Comparison of ENCODE assay signal across 9 mouse cellular contexts in the genomic region with DNA sequence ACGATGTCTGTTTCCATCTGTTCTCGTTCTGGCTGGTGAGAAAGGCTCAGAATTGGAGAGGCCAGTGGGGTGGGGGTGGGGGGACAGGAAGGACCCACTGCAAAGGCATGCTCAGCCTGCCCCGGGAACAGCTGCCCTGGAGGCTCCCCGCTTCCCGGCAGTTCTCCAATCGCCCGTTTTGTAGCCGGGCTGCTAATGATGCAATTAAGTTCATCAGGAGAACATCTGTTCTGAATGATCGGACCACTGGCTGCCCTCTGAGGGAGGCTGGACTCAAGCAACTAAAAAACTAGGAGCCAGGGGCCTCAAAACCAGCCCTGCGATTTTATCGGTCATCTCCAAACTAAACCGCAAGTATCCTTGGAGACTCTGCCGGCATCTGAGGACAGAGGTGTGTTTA. TPM values are rescaled to one million over a fixed set of nuclear protein-coding genes. Genes with fewer than 3 reads are reported as not detected.
DNase-seq lines count a peak whose midpoint lies in the region; ATAC-seq and TF ChIP-seq lines count a peak whose summit lies in the region.
"Had no signal": no experiment of that assay in that cellular context is flagged by ENCODE, and none has a peak within 500 bp of the region (broad histone marks: within the 10 kb centered on the region; RNA-seq: fewer than 3 reads in every experiment).

No protein-coding gene starts in this region.

- peaks cover 16% of the 10 kb centered on the region for H3K4me1 ChIP-seq in lung, embryonic 16.5 days (replicated peaks; ENCODE audit: control insufficient read depth, insufficient read depth, low read length)
- peaks cover 71% of the 10 kb centered on the region for H3K4me1 ChIP-seq in limb, embryonic 12.5 days (replicated peaks)
- H3K4me1 ChIP-seq in stomach, postnatal 0 days (replicated peaks; ENCODE audit: control insufficient read depth, insufficient read depth) = peaks cover 2% of the 10 kb centered on the region; the same call in 1 of the 2 replicates

- DNase-seq in lung, adult 18-20 months = no peak
- DNase-seq in gastrocnemius, postnatal 25 days = peak; percentile 61
- no peak for DNase-seq in stomach, postnatal 0 days (ENCODE audit: low spot score)
- DNase-seq in cerebellum, adult 9-11 months = no peak
- DNase-seq in right cerebral cortex, postnatal 10 days (ENCODE audit: low spot score in 2 of 2) = no peak
- DNase-seq in urinary bladder, postnatal 14 days (ENCODE audit: low spot score) = no peak
- DNase-seq: layer of hippocampus, adult 9-11 months had no signal

- H3K4me3 ChIP-seq in lung, embryonic 16.5 days (ENCODE audit: low read length) = no peak overlapping the region
- 0 out of 2 replicates have a peak overlapping the region, but pooled peaks have one; percentile 2 for H3K4me3 ChIP-seq in limb, embryonic 12.5 days (replicated peaks)
- no peak overlapping the region for H3K4me3 ChIP-seq in stomach, postnatal 0 days (ENCODE audit: low read depth, low read length)

- 23% methylated on average over 13 of the region's 13 CpGs for WGBS in lung, embryonic 16.5 days
- WGBS in limb, embryonic 12.5 days = 2% methylated on average over 13 of the region's 13 CpGs
- 45% methylated on average over 13 of the region's 13 CpGs for WGBS in stomach, postnatal 0 days

- TF ChIP-seq CTCF in stomach, postnatal 0 days (IDR thresholded peaks at IDR 0.05; ENCODE audit: low read depth) = no peak

- TF ChIP-seq EP300 in stomach, postnatal 0 days (optimal IDR thresholded peaks at IDR 0.05) = no peak

- 0 out of 2 replicates have a peak overlapping the region, but pooled peaks have one; percentile 33 for H3K4me2 ChIP-seq in lung, embryonic 16.5 days (ENCODE audit: low read depth, low read length)
- H3K4me2 ChIP-seq in limb, embryonic 12.5 days = peak overlapping the region; percentile 51
- H3K4me2 ChIP-seq in stomach, postnatal 0 days (replicated peaks; ENCODE audit: low read depth) = 0 out of 2 replicates have a peak overlapping the region, but pooled peaks have one; percentile 8

- no peak overlapping the region for H3K27ac ChIP-seq in lung, embryonic 16.5 days (ENCODE audit: low read length)
- H3K27ac ChIP-seq in limb, embryonic 12.5 days = peak overlapping the region; percentile 66; the same call in 1 of the 2 replicates
- no peak overlapping the region for H3K27ac ChIP-seq in stomach, postnatal 0 days (replicated peaks)

- H3K9me3 ChIP-seq in lung, embryonic 16.5 days (ENCODE audit: control insufficient read depth, low read length) = no peaks in the 10 kb centered on the region
- no peaks in the 10 kb centered on the region for H3K9me3 ChIP-seq in limb, embryonic 12.5 days
- H3K9me3 ChIP-seq in stomach, postnatal 0 days (ENCODE audit: control insufficient read depth, low read length) = no peaks in the 10 kb centered on the region

- no peak overlapping the region for H3K9ac ChIP-seq in lung, embryonic 16.5 days (ENCODE audit: low read length)
- 0 out of 2 replicates have a peak overlapping the region, but pooled peaks have one; percentile 24 for H3K9ac ChIP-seq in limb, embryonic 12.5 days (replicated peaks)
- no peak overlapping the region for H3K9ac ChIP-seq in stomach, postnatal 0 days (ENCODE audit: low read length)

- no peaks in the 10 kb centered on the region for H3K36me3 ChIP-seq in lung, embryonic 16.5 days (ENCODE audit: control insufficient read depth, insufficient read depth, low read length)
- no peaks in the 10 kb centered on the region for H3K36me3 ChIP-seq in limb, embryonic 12.5 days
- no peaks in the 10 kb centered on the region for H3K36me3 ChIP-seq in stomach, postnatal 0 days (ENCODE audit: control insufficient read depth, insufficient read depth, low read length)

- H3K27me3 ChIP-seq in lung, embryonic 16.5 days (ENCODE audit: control insufficient read depth, insufficient read depth, low read depth, low read length) = no peaks in the 10 kb centered on the region
- peaks cover 13% of the 10 kb centered on the region; the same call in 1 of the 2 replicates for H3K27me3 ChIP-seq in limb, embryonic 12.5 days
- no peaks in the 10 kb centered on the region for H3K27me3 ChIP-seq in stomach, postnatal 0 days (ENCODE audit: control insufficient read depth, insufficient read depth, low read length)

- ATAC-seq in lung, embryonic 16.5 days (ENCODE audit: low read depth) = peak; percentile 39; the same call in 1 of the 2 replicates
- peak; percentile 28; the same call in 1 of the 2 replicates for ATAC-seq in limb, embryonic 12.5 days (ENCODE audit: insufficient number of reproducible peaks, insufficient read depth, low FRiP score, low TSS enrichment, low read depth)
- ATAC-seq in stomach, postnatal 0 days (ENCODE audit: low FRiP score, low TSS enrichment) = no peak

RNA-seq across cellular contexts. Expression of a gene that starts 44.1 kb away (rescaled TPM):
- polyA plus RNA-seq in lung, embryonic 16.5 days (2015; fragmentation: Nextera tagmentation; extraction: Ambion mirVana) = 37.1 and 40.7 TPM in 2 replicates
- total RNA-seq in gastrocnemius, postnatal 25 days (2021) = 10 to 100 TPM in 1 of 2 experiments, 1 to 10 TPM in 1; 9.2 to 12.5 TPM
- polyA plus RNA-seq in limb, embryonic 12.5 days (2016; fragmentation: Nextera tagmentation; extraction: Ambion mirVana) = 74.9 and 76.9 TPM in 2 replicates
- 66.2 and 73.1 TPM in 2 replicates for polyA plus RNA-seq in stomach, postnatal 0 days (2015; fragmentation: Nextera tagmentation; extraction: Ambion mirVana)
